Mouse (Mus musculus) gastrocnemius, postnatal 14 days (tissue): ENCODE results near the gene Zfp334. TPM values are rescaled to one million over a fixed set of nuclear protein-coding genes. Genes with fewer than 3 reads are reported as not detected.

ENCODE experiments used
- DNase-seq: peaks from one replicate; pipeline ENCODE4 v3.0.0; 2021; ENCODE audit warnings: mixed read lengths
- intact Hi-C: fragments of 180-260 bp; cut with DNase I; formaldehyde crosslinking; loops from one replicate; pipeline ENCODE4 v1.15.1; 2025; ENCODE audit warnings: low total_unique reads
- total RNA-seq, 2 experiments: library from RNA; stranded (reverse); gene quantifications; 2 replicates each; pipeline ENCODE4 v1.2.3; 2021

The Zfp334 gene
- total RNA-seq, 2 experiments from 2014 or later: 2.2 to 2.3 TPM

DNA sequence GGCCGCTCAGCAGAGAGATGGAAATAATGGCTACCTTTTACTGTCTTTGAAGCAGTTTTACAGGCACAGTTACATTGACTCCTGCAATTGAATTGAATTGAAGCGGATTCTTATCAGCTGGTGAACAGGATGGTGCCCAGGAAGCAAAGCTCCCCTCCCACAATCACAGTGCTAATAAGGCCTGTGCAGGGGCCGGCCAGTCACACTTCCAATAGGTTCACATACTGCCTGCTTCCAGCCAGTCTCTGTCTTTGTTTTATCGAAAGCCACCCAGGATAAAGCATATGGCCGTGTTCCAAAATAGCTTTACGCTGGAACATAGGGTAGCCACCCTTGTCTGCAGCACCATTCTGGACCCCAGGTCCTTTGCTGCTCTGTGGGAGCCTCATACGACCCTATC lies 60.7 kb downstream of the Zfp334 start:
- intact Hi-C loops: no loop called here
- no peak for DNase-seq

DNA sequence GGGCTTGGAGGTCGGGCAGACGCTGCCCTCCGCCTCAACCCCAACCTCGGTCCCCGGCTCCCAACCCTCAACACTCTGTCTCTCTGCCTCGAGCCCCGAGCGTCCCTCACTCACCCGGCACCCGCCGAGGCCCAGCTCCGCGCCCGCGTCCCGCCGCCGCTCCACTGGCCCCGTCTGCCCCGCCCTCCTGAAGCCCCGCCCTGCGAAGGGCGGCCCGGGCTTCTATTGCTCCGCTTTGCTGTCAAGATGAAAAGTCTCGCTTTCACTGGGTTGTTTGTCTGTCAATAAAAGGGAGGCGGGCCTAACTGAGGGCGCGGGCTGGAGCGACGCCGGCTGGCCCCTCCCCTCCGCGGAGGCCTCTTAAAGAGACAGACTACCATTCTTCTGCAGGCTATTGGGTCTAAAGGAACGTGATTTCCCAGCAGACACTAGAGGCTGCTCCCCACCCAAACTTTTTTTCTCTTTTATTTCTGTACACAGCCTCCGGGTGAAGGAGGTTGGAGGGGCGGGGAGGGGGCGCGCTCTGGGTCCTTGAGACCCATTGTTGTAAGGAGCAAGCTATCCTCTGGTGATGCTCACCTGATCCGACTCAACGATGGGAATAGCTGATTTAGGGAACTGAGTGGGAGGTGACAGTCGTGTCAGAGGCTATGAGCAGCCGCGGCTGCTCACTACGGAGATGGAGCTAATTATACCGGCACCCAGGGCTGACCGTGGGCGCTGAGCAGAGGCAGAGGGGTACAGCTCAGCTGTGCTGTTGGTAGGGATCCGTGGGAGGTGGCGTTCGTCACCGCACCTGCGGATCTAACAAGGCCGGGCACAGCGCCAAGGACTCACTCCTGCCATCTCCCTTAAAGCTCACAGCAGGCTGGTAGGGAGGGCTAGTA lies 61.5 kb downstream of the Zfp334 start, which contains the start of gene Elmo2:
Elmo2 (minus strand) TSS at position 176 of the 887 bp plus-strand sequence.
- peak; percentile 95 for DNase-seq
- intact Hi-C loops: no loop called here

DNA sequence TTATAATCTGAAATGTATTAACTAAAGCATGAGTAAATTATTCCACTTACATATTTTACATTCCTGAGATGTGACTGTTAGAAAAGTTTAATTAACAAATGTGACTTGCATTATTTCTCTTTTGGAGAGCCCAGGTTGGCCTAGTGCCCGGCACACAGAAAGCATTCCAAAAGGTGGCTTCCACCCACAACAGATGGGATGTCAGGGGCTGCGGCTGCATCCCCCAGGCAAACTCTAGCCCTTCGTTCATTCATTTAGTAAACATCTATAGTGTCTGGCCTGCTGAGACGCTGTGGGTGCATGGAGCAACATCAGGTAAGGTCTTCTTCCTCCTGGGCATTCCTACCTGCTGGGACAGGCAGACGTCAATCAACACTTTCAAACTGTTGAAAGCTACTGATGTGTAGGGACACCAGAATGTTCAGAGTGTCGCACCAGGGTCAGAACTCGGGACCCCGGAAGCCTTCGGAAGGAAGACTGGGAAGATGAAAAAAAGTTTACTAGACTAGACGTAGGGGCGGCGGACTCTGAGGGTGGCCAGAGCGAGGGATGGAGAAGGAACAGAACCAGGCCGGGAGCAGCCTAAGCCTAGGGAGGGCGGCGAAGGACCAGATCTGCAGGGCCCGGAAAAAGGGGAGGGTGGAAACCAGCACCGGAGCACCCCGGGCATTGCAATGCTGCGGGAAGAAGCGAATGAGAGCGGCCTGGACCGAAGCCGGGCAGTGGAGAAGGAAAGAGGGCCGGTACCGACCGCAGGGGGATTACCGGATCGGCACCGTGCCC lies 62.3 kb downstream of the Zfp334 start:
- no peak for DNase-seq

More for the DNA sequence above, 62.3 kb downstream of the Zfp334 start:
- intact Hi-C loops: no loop called here

Other genes with a start within 250 kb of the Zfp334 start
- gene Cdh22, start 153.4 kb downstream of the Zfp334 start, total RNA-seq: under 1 TPM; 0.13 to 0.18 TPM
- gene Slc35c2, start 100.4 kb downstream of the Zfp334 start, total RNA-seq: 10 to 100 TPM; 16.4 to 16.8 TPM
- gene Elmo2, start 61.8 kb downstream of the Zfp334 start, total RNA-seq: 10 to 100 TPM; 16.7 to 19.6 TPM
- under 1 TPM in 1 of 2 experiments, not detected in 1; 0.08 TPM for gene Zfp663, start 19.5 kb downstream of the Zfp334 start, total RNA-seq
- under 1 TPM; 0.11 to 0.18 TPM for gene Ocstamp, start 12.1 kb upstream of the Zfp334 start, total RNA-seq
- gene Slc13a3, start 85.0 kb upstream of the Zfp334 start, total RNA-seq: under 1 TPM; 0.18 to 0.22 TPM
- 1 to 10 TPM; 7.6 to 8.2 TPM for gene Trp53rka, start 105.1 kb upstream of the Zfp334 start, total RNA-seq
- 1 to 10 TPM; 2.4 to 2.7 TPM for gene Slc2a10, start 115.5 kb upstream of the Zfp334 start, total RNA-seq
- gene Eya2, start 206.8 kb upstream of the Zfp334 start, total RNA-seq: 1 to 10 TPM; 3.7 to 5.1 TPM